Mouse (Mus musculus) mouse trophoblast stem cell (cell line): ENCODE data around the gene Wdfy3.
"Not testable (repeated sequence)": the region's sequence is repeated elsewhere in the genome, so short reads cannot be mapped to it uniquely, and the experiment has no call there.

Source experiments
- in situ Hi-C, 2 experiments: fragments of 300-500 bp; cut with MseI, MboI; formaldehyde crosslinking; loops; 2 replicates in 1 of 2; 3 replicates in 1 of 2; pipeline ENCODE4 v1.15.1; 2025

The Wdfy3 gene

DNA sequence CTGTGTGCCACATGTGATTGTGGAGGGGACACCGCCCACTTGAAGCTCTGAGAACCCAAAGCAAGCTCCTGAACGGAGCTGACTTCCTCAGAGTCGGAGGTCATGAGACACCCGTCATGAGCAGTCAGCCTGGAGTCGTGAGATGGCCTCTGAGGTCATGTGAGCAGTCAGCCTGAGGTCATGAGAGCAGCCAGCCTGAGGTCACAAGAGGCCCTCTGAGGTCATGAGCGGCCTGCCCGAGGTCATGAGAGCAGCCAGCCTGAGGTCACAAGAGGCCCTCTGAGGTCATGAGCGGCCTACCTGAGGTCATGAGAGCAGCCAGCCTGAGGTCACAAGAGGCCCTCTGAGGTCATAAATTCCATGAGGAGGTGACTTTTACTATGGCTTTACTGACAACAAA lies 120.4 kb downstream of the Wdfy3 start:
- in situ Hi-C loops = no loop called here

DNA sequence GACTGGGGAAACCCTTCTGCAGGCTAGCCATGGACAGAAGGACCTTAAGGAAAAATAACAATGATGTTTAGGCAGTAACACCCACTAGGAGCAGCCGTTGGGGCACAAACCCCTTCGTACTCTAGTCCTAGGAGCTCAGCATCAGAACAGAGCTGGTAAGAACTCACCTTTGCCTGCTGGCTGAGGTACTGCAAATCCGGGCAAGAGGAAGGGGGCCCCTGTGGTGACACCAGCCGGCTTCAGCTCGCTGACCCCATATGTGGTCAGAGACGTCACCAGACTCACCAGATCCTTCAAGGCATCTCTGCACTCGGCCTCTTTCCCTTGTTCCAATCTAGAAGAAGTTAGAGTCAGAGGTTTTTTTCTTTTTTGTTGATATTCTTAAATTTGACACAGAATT lies 121.1 kb downstream of the Wdfy3 start:
- in situ Hi-C loops = no loop called here

DNA sequence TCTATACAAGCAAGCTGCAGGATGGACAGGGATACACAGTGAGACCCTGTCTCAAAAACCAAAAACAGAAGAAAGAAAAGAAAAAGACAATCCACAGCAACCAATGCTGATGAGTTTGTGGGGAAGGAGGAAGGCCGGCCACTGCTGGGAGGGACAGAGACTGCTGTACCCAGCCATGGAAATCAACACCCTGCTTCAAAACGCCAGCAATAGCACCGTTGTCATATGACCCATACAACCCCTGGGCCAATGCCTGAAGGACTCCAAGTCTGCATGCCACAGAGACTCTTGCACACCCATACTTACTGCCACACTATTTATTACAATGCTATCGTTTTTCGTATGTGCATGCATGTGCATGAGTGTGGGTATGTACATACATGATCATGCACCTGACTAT lies 124.0 kb downstream of the Wdfy3 start:
- in situ Hi-C loops = no loop called here

DNA sequence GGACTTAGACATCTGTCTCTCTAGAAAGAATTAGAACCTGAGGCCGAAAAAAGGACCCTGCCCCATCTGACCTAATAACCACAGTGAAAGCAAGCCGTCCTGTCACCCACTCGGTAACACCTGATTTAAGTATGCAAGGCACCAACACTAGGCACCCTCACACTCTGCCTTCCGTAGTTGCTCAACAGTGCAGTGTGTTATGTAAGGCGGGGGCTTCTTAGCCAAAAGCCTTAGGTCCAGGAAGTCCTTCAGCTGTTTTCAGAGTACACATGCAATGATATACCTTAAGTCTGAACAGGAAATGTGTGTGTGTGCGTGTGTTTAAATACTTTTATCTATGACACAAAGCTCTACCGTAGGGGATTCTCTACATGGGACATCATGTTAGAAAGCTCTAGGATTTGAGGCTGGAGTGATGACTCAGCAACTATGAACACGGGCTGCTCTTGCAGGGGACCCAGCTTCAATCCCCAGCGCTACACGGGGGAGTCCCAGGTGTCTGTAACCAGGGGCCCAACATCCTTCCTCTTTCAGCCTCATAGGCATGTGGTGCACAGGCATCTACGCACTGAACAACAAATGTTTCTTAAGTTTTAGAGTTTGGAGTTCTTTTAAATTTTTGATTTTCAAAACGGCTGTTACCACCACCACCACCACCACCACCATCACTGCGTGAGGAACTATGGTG lies 131.7 kb downstream of the Wdfy3 start:
- in situ Hi-C loops = no loop called here

DNA sequence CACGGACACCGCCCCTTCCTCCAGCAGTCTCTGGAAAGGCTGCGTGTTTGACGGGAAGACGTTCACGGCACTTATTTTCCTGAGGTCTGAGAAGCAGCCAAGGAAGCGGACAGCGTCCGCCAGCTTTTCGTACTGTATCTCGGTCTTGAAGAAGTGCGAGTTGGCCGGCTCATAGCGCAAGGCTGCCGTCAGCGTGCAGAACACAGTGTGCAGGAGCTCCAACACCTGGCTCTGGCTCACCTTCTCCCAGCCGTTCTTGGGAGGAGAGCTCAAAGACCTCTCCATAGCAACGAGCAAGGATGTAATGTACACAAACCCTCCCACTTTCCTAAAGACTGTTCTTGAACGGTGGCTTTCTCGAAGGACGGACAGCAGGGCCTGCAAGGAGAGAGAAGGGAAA lies 132.4 kb downstream of the Wdfy3 start:
- in situ Hi-C loops = no loop called here

DNA sequence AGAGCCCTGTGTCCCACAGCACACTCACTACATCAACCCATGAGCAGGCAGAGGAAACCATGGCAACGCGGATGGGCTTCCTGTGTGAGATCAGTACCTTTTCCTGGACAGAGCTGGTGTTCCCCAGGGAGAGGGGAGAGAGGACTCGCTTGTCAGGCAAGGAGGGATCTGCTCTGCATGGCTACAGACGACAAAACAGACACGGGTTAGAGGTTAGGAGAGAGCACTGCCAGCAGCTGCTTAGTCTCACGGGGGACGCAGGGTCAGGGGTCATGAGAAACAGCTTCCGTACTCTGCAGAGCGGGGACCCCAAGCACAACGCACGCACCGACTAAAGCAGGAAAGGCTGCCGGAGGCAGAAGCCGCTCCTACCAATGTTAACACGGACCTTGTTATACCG lies 133.8 kb downstream of the Wdfy3 start:
- in situ Hi-C loops = no loop called here

DNA sequence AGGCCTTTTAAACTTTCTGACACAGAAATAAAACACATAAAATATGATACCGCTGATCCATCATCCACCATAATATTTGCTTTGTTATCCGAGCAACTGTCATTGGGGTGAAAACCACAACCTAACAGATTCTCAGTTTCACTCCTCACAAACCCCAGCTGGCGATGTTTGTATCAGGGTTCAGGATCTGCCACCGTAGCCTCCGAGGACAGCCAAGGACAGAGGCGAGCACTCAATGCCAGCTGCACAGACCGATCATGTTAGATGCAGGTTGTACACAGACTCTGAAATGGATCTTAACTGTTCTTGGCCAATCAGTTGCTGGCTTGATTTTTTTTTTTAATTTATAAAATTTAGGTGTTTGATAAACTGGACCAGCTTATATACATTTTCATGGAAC lies 135.1 kb downstream of the Wdfy3 start:
- in situ Hi-C loops = no loop called here

DNA sequence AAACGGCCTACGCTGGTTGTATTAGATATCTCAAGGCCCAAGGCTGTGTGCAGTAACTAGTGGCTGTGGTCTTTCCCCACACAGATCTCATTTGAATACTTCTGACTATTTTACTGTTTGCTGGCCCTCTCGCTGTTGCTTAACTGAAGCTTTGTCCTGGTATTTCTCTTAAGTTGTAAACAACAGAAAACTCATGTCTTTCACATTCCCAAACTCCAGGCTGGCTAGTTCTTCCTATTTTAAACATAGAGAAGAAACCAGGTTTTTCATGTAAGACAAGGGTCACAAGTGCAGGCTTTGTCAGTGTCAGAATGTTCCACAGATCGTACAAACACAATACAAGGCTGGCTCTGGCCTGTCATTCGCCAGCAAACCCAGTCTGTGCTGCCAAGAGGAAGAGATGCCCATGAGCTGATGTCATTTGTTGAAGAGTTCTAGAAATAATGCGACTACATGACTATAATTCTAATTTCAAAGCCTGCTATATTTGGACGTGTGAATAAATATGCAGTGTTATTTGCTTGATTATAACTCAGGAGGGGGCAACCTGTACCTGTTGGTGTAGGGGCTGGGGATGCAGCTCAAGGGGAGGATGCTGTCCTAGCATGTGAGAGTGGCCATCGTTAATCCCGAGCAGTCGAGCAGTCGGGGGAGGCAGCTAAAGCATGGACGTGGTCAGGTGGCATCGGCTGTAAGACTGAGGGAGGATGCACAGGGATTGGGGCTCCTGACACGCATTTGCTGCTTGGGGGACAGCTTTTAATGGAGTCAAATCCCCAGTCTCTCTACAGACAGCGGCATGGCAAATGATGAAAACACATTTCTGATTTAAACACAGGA lies 136.5 kb downstream of the Wdfy3 start:
- in situ Hi-C loops = no loop called here

DNA sequence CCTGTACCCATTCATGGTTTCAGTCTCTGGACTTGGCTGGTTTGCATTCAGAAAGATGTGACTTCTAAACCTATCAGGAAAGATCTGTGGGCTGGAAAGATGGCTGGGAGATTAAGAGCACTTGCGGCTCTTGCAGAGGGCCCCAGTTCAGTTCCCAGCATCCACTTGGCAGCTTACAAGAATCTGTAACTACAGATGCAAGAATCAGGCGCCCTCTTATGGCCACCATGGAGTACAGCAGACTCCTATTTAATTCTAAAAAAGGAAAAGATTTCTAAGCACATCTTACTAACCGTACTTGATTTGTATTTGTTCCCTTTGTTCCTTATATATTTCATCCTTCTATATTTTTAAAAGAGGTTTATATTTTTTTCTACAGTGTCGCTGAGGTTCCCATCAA lies 137.7 kb downstream of the Wdfy3 start:
- in situ Hi-C loops = no loop called here

DNA sequence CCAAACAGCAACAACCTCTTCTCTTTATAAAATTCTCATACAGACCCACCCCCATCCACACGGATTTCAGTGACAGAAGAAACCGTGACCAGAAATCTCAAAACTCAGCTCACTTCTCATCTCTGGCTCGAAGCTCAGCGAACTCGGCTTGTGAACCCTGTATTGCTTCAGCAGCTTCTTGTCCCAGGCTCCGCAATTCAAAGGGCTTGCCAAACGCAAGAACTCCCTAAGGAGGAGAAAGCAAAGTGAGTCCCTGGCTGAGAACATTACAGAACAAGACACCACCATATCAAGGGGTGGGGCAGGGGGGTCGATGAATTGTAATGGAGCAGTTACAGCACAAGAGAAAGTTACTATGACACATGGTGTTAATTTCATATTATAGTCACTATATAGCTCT lies 143.4 kb downstream of the Wdfy3 start:
- in situ Hi-C loops = no loop called here

DNA sequence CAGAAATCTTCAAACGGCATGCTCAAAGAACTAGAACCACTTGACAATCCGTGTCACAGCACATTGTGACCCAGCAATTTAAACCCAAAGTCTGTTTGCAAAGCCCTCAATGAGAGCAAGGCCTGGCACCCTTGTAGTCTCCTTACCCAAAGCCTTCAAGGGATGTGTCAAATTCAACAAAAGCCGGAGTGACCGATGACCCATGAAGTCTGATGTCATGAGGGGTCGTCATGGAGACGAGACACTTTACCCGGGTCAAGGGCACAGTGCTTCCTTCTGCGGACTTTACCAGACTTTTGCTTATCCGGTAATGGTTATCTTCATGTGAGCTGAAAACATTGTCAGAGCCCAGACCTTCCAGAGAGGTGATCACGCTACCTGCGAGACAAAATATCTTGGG lies 146.0 kb downstream of the Wdfy3 start:
- in situ Hi-C loops = no loop called here

DNA sequence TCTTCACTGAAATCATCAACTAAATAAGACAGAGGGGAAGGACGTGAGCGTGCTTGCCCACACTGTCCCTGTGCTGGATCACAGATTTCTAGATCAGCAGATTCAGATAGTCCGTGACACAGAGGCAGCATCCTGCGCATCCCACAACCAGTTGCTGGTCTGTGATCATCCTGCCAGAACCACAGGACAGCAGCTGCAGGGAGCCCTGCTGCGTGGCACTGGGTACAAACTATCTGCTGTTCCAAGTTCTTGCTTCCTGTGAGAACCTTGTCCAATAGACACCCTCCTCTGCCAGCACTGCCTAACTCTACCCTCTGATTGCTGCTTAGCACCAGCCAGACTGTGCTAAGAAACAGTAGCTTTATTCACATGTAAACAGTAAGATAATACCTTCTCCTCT lies 150.2 kb downstream of the Wdfy3 start:
- in situ Hi-C loops = no loop called here

DNA sequence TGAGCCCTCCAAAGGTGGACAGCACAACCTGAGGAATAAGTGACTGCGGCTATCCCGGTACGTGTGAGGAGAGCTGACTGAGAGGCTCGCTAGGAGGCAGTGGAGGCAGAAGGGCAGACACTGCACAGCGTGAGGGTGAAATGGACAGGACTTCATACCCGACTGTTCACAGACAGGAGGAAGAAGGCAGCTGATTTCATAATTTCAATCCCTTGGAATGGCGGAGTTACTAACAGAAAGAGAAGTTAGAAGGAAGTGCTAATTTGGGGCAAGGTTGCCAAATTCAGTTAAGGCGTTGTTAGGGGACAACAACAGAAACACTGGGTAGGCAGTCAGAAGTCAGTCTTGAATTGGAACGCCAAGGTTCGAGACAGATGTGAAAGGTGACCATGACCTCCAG lies 160.3 kb downstream of the Wdfy3 start:
- in situ Hi-C loops = no loop called here

DNA sequence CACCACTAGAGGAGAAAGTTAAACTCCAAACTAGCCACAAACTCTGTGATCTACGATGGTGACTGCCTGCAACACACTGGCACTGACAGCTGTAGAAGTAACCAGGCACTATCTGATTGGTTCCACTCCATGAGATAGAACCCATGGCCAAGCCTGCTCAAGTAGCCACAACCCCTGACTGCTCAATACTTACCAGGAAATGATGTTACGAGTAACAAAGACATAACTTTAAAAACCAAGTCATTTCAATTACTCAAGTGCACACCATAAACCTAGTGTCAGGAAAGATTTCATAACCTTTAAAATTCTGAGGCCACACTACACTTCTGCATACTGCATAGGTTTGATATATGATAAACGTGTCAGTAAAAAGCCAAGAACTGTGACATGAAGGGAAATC lies 164.1 kb downstream of the Wdfy3 start:
- in situ Hi-C loops = no loop called here

DNA sequence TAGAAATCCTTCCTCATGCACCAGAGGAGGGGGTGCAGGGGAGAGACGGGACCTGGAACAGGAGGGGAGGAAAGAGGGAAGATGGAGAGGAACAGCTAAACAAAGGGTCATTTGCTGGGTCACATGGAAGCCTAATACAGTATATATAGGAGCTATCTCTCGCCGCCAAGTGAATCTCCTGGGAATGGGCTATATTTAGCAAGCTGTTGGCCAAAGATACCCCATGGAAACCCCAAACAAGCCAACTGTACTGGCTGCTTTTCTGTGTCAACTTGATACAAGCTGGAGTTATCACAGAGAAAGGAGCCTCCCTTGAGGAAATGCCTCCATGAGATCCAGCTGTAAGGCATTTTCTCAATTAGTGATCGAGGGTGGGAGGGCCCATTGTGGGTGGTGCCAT lies 164.9 kb downstream of the Wdfy3 start:
- in situ Hi-C loops = not testable (repeated sequence)

DNA sequence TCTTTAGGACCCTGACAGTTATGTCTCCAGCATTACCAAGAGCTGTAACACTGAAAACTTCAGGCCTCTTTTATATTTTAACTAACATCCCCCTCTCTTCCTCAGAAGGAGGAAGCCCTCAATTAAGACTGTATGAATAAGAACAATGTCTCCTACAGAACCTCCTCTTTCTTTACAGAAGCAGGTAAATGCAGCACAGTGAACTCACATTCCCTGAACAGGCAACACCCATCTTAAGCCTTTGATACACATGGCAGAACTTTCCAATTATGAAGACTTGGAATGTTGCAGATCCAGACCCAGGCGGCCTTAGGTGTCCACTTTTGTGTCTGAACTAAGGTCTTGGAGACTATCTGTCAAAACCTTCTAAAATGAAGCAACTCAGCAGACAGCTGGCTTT lies 167.0 kb downstream of the Wdfy3 start:
- in situ Hi-C loops = no loop called here

DNA sequence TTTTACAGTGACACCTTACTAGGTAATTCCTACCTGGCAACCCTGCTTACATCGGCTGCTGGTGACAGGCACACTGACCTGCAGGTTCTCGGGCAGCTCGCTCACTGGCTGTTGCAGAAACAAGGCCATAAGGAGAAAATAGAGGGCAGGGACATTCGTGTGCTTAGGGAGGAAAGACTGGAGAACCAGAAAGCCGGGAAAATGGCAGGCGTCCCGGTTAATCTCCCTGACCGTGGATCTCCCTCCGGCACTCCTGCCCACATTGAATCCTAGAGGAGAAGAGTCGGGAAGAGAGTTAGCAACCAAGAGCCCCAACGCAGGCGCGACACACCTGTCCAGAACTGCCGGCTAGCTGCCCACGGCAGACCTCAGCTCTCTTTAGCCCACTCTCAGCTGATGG lies 169.7 kb downstream of the Wdfy3 start:
- in situ Hi-C loops = no loop called here

DNA sequence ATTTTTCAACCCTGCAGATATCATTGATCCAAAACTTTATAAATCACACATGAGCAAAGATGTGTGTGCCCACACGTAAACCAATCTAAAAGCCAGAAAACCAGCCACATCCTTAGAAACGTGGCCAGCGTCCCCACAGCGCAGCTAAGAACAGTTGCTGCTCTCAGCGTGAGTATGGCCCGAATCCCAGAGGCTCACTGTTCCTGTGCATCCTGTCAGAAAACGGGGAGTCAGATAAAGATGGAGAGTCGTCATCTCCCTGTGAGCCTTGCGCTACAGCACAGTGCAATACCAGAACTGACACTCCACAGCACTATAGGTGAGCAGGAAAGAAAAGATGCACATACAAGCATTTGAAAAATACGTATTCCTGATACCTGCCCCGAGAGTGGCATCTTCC lies 172.9 kb downstream of the Wdfy3 start:
- in situ Hi-C loops = no loop called here

DNA sequence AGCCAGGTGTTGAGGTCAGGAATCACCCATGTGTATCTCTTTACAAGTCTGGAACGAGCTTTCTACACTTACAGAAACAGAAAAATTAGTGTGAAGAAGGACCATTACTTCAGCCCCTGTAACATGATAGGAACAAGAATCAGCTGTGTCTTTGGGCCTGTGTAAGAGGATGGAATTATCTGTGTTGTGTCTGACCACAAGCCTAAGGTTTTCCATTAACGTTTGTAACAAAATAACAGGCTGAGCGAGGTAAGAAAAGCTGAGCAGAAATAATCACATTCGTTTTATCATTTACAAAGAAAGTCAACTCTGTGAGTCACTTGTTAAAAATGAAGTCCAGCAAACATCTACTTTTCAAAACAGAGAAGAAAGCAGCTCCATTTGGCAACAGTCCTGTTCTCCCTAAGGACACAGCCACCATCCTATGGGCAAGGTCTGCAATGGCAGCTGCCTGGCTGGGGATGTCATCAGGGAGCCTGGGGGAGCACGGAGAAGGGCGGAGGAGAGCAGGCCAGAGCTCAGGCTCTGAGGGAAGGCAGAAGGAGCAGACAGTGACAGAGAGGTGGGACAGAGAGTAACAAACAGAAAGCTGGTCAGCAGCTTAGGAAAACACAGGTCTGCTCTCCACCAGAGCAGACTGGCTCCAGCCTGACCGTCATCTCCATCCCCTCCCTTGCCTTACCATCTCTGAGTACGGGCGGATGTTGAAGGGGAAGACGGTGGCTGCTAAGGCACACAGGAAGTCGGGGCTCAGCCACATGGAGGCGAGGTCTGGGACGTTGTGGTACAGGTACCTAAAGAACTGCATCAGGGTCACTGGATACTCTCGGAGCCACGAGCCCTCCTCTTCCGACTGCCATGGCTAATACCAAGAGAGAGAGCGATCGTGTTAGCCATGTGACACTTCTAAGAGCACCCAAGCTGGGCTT lies 173.7 kb downstream of the Wdfy3 start:
- in situ Hi-C loops = no loop called here

DNA sequence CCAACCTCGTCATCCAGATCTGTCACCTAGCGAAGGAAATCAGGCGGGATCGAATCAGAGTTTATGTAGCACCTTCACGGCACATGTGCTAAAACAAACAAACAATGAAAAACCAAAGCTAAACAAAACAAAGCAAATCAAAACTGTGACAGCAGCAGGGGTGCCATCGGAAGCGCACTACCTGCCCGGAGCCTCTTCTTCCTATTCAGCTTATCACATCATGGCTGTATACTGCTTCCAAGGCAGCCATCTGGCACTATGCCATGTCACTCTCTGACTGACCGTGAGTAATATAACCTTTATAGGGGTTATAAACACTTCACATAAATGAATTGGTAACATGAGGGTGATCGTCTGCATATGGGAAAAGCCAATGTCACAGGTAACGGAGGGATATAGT lies 174.6 kb downstream of the Wdfy3 start:
- in situ Hi-C loops = no loop called here

DNA sequence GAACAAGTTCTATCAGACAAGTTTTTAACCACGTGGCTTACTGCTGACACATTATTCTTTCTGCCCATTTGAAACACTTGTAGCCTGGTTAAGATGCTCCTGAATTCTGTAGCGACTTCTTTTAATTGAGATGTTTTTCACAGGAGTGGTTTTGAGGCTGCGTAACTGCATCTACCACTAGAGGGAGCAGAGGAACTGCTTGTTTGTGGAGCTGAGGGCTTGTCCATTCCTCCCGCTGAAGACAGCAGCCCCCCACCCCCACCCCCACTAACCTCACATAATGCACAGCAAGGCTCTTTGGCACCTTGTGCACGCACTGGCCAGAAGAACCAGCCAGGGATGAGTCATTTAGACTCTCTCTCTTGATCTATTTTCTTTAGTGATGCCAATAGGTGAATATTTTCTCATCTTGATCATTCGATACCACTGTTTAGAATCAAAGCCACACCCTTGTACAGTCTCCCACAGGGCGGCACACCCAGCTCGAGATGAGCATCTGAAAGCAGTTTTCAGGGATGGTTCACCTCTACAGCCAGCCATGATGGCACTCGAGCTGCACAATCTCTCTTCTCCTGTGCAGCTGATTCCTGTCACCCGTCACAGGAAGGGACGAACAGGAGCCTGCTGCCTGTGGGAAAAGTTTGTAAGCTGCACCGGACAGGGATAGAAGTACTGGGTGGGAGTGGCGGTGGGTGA lies 175.8 kb downstream of the Wdfy3 start:
- in situ Hi-C loops = no loop called here
